Mouse (Mus musculus) CD4-positive, CD25-positive, alpha-beta regulatory T cell, adult 2 months (primary cell): ENCODE results near the gene Slc2a12.

ENCODE experiments used
- DNase-seq: peaks from one replicate; pipeline ENCODE4 v3.0.0-alpha.2; 2012; ENCODE audit warnings: low read depth, low spot score

The Slc2a12 gene

GRCm38 (mm10) chr10:22644853-22645491 is at the start of gene Slc2a12:
Gene Slc2a12 (plus strand): TSS chr10:22645011.
- DNase-seq: peak; percentile 30

GRCm38 (mm10) chr10:22598908-22599480 is 45.8 kb upstream of the Slc2a12 start:
- no peak for DNase-seq

DNA sequence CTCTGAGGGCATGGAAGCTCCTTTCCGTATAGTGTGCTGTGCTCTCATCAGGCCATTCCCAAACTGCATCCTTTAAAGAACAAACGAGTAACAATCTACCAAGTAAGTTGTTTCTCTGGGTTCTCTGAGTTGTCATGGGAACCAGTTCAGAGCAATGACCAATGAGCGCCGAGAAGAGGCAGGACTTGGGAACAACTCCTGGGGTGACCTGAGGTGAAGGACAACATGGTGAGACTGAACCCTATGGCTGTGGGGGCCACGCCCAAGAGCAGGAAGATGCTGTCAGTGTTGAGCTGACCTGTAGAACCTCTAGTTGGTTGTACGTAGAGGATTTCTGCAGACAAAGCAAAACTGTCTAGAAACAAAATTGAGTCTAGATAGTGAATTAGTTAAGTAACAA is 43.8 kb upstream of the Slc2a12 start:
- DNase-seq: no peak

- no peak for DNase-seq
Measured at GRCm38 (mm10) chr10:22604801-22605200, 40.0 kb upstream of the Slc2a12 start.

DNA sequence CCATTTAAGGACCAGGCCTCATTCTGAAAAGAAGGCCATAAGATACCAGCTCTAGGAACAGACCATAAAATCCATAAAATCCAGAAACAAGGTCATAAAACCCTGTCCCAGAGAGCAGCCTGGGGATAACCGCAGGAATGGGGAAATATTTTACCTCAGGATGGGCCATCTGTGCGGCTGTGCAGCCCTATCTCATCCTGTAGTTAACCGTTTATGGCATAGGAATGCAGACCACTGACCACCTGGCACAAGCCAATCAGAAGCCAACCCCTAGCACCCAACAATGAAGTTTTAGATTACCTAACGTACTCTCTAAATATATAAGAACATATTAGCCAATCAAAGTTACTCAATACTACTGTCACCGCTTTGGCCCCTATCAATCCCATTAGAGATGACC is 36.5 kb upstream of the Slc2a12 start:
- DNase-seq: no peak

DNA sequence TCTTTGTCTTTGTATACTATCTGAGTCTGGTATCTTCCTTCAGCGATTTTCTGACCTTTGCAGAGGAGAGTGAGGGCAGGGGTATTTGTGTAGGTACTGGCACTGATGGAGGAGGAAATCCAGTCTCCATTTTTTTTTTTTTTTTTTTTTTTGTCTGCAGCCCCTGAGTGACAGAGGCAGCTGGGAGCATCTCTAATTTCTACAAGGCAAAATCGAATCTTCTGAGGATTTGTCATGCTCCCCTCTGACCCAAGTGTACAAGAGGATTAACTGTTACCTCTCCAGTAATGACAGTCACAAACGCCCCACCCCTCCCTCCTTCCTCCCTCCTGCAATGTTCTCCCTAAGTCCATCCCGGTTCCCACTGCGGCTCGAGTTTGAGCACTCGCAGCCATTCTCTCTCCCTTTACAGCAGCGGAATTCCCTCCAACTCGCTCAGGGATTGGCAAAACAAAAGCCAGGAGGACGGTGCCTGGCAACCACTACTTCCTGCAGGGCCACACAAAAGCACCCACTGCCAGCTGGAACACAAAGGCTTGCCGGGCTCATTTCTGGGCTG is 35.9 kb upstream of the Slc2a12 start:
- DNase-seq: no peak

- no peak for DNase-seq
Measured at GRCm38 (mm10) chr10:22613301-22613700, 31.5 kb upstream of the Slc2a12 start.

DNA sequence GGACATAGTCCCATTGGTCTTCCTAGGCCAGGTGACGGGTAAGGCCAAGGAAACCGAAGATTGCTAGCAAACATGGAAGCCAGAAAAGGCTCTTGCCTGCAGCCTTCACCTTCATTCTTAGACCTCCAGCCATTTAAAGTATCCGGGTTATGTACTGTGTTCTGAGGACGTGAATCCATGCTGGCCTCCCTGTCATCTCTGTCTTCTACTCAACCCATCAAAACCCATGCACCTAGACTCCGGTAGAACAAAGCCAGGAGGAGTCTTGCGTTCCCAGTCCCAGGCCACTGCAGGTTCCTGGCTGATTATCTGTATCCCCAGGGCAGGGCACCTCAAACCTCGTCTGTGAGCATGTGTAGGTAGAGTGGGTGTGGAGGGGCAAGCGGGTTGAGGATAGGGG is 30.3 kb upstream of the Slc2a12 start:
- DNase-seq: no peak

GRCm38 (mm10) chr10:22615309-22615708 is 29.5 kb upstream of the Slc2a12 start:
- DNase-seq: no peak

- peak; percentile 7 for DNase-seq
Measured at GRCm38 (mm10) chr10:22618842-22619241, 26.0 kb upstream of the Slc2a12 start.

DNA sequence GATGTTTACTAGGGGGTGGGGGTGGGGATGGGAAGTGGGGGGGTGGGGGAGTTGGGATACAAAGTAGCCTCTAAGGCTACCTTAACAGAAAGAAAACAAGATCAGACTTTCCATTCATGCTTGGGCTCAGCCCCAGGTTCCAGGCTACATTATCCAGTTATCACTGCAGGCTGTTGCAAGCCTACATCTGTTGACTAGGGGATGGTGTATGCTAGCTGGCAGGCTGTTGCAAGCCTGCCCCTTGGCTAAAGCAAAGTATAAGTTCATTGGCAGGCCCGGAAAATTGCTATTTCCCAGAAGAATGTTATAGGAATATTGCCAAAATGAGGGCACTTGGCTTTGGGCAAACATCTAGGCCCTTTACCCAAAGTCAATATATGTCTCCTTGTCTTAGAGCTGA is 16.0 kb upstream of the Slc2a12 start:
- DNase-seq: no peak

DNA sequence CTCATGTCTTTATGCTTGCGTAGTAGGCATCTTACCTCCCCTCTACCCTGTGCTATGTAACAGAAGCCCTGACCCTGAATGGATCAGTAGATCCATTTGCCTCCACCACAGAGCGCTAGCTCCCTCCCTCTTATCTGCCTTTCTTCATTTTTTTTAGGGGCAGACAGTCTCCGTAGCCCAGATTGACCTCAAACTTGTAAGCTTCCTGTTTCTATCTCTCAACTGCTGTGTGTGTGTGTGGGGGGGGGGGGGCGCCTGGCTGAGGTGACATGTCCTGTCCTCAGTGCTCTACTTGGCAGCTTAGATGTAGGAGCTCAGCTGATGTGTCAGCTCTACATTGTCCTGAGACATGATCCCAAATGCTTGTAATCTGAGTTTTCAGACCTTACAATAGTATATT is 13.7 kb upstream of the Slc2a12 start:
- no peak for DNase-seq

DNA sequence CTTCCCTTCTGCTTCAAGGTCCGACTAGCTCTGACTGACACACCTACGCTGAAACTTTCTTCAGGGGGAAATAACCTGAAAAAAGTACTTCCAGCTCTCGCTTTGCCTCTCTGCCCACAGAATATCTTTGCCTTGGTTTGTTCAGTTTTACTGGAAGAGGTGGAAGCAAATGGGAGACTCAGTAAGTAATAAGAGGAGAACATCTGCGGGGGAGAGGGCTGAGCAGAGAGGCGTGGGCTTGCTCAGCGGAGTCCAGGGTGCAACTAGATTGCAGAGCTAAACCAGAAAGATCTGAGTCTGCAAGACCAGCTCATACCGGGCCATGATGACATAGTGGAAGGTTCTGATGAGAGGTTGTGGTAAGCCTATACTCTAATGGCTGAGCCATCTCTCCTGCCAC is 13.3 kb upstream of the Slc2a12 start:
- no peak for DNase-seq

DNA sequence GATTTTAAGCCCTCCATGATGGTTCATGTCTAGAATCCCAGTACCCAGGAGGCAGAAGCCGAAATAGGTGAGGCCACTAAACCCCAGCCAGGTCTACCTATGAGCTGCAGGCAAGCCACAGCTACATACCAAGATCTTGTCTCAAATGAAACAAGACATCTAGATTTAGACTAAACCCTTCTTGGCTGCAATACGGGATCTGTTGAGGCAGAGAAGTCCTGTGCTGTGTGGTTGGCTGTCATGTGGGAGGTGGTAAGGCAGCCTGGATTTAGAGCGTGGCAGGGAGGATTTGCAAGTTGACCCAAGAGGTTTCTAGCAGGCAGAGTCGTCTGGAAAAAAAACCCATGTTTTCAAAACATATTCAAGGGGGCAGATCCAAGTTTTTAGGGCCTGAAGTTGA is 12.9 kb upstream of the Slc2a12 start:
- DNase-seq: no peak

GRCm38 (mm10) chr10:22633406-22634306 is 11.2 kb upstream of the Slc2a12 start:
- DNase-seq: no peak

DNA sequence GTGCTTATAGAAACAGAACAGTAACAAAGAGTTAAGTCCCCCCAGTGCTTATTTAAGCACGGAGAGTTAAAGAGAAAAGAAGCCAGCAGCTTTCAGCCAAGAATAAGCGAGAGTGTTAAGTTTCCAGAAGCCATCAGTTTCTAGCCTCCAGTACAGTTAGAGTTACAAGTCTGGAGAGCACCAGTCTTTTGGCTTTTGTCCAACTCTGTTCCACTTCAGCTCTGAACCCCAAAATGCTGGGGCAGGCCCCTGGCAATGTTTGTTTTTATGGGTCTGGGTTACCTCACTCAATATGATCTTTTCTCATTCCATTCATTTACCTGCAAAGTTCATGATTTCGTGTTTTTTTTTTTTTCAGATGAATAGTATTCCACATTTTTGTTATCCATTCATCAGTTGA is 7.6 kb upstream of the Slc2a12 start:
- no peak for DNase-seq

DNA sequence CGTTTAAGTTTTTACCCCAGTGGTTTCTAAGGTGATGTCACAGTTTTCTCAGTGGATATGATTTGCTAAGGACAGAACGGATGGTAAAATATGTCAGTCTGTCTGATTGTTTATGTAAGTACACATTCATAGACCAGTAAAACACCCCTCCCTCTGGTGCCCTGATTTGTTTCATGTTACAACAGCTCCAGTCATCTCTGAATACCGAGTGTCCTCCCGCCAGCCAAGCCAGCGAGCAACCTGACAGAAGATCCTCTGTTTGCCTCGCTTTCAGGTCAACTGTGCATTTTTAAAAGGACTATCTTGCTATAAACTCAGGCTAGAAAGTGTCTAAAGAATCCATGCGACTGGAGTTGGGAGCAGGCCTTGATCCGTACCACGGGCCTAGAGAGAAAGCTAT is 640 bp upstream of the Slc2a12 start:
- DNase-seq: no peak

- no peak for DNase-seq
Measured at GRCm38 (mm10) chr10:22648702-22649101, 3.9 kb downstream of the Slc2a12 start.

GRCm38 (mm10) chr10:22653820-22654219 is 9.0 kb downstream of the Slc2a12 start:
- DNase-seq: no peak

DNA sequence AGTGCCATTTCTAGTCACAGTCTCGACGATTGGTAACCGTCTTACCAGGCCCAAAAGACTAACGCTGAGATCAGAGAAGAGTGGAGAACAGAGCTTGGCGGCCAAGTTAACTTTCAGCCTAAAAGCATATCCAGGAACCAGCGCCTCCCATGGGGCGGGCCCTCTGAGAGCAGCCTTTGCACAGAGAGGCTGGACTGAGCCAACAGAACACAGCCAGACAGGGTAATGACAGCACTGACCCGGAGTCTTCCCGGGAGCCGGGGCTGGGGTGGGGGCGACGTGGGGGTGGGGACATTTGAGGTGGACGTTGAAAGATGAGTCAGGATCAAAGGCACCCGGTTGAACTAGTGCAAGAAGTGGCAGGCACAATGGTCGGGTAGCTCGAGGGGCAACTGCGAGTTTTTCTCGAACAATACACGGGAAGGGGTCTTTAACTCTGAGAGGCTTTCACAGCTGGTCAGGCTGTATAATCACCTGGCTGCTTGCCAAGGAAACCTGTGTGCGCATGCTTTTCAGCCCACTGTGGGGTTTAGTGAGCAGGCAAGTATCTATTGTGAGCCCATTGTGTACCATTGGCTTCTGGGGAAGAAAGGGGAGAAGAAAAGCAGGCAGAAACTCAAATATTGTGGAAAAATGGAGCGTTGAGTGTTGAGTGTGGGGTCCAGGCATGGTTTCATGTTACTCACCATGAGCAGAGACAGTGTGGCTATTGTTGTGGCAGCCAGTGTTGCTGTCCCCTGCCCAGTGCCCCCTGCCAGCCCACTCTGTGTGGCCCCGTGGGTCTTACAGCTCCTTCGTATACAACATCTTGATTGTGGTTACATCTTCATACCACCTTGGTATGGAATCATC is 13.9 kb downstream of the Slc2a12 start:
- DNase-seq: no peak

GRCm38 (mm10) chr10:22659386-22659725 is 14.5 kb downstream of the Slc2a12 start:
- no peak for DNase-seq
